18 mouse cellular contexts compared by ENCODE assay signal in the genomic region with DNA sequence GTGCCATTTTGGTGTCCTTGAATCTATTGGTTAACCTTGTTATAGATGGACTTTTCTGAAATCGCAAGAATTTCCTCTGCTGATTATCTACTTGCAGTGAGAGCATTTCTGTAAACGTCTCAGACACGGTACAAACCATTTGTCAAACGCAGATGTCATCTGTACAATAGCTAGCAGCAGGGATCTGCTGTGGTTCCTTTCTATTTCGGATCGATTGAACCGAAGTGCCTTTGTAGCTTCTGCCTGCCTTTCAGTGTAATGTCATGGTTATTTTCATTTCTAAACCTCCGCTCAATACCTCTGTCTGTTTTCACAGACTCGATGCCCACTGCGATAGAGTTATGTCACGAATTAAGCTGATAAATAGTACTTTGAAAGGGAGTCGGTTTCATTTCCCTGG.
A peak's percentile ranks its signal among the peaks of the same experiment; 100 is the strongest.
DNase-seq lines count a peak whose midpoint lies in the region; ATAC-seq and TF ChIP-seq lines count a peak whose summit lies in the region.
"Had no signal": no experiment of that assay in that cellular context is flagged by ENCODE, and none has a peak within 500 bp of the region (broad histone marks: within the 10 kb centered on the region; RNA-seq: fewer than 3 reads in every experiment).

No protein-coding gene starts in this region.

- no peak for TF ChIP-seq CTCF in liver, postnatal 0 days (IDR thresholded peaks at IDR 0.05; ENCODE audit: low read depth)

- H3K4me2 ChIP-seq in neural tube, embryonic 15.5 days = peak overlapping the region; percentile 26
- no peak overlapping the region; the same call in 1 of the 2 replicates for H3K4me2 ChIP-seq in liver, postnatal 0 days (ENCODE audit: low read depth, low read length)
- H3K4me2 ChIP-seq: heart, embryonic 13.5 days; limb, embryonic 12.5 days; liver, embryonic 15.5 days had no signal

- peak; percentile 39 for DNase-seq in layer of hippocampus, adult 11-12 months (ENCODE audit: low spot score)
- DNase-seq in layer of hippocampus, adult 9-10 months (ENCODE audit: low spot score) = no peak
- peak; percentile 40 for DNase-seq in hindbrain, embryonic 10.5 days (ENCODE audit: low spot score)
- peak; percentile 13 to 20 for DNase-seq in layer of hippocampus, postnatal 36 days
- DNase-seq in lung, adult 18-20 months = no peak
- DNase-seq in liver, postnatal 0 days = no peak
- DNase-seq: adrenal gland, postnatal 10 days; kidney, adult 9 months; retina, postnatal 1 day; thymus, postnatal 25 days had no signal

- H3K4me1 ChIP-seq in hindbrain, embryonic 10.5 days (replicated peaks) = peaks cover 49% of the 10 kb centered on the region
- no peaks in the 10 kb centered on the region for H3K4me1 ChIP-seq in neural tube, embryonic 15.5 days
- H3K4me1 ChIP-seq in liver, postnatal 0 days (ENCODE audit: insufficient read depth) = no peaks in the 10 kb centered on the region
- H3K4me1 ChIP-seq: heart, embryonic 13.5 days; liver, embryonic 15.5 days had no signal

- 27% methylated on average over 12 of the region's 12 CpGs for WGBS in hindbrain, embryonic 10.5 days
- WGBS in neural tube, embryonic 15.5 days = 21% methylated on average over 12 of the region's 12 CpGs
- WGBS in liver, postnatal 0 days (ENCODE audit: insufficient replicate concordance) = 62% methylated on average over 12 of the region's 12 CpGs

- no peaks in the 10 kb centered on the region for H3K36me3 ChIP-seq in hindbrain, embryonic 10.5 days
- no peaks in the 10 kb centered on the region for H3K36me3 ChIP-seq in neural tube, embryonic 15.5 days
- no peaks in the 10 kb centered on the region for H3K36me3 ChIP-seq in liver, postnatal 0 days (replicated peaks; ENCODE audit: insufficient read depth, low read length)
- H3K36me3 ChIP-seq: heart, embryonic 13.5 days; limb, embryonic 12.5 days; liver, embryonic 15.5 days had no signal

- H3K4me3 ChIP-seq in hindbrain, embryonic 10.5 days = no peak overlapping the region
- H3K4me3 ChIP-seq in neural tube, embryonic 15.5 days (replicated peaks) = no peak overlapping the region
- no peak overlapping the region for H3K4me3 ChIP-seq in liver, postnatal 0 days (ENCODE audit: low read depth, low read length)
- H3K4me3 ChIP-seq: erythroblast, embryonic 14.5 days; heart, embryonic 13.5 days; limb, embryonic 12.5 days; liver, embryonic 15.5 days had no signal

- H3K27me3 ChIP-seq in hindbrain, embryonic 10.5 days (ENCODE audit: insufficient read depth, poor library complexity, severe bottlenecking) = peaks cover 35% of the 10 kb centered on the region
- no peaks in the 10 kb centered on the region for H3K27me3 ChIP-seq in neural tube, embryonic 15.5 days (replicated peaks)
- no peaks in the 10 kb centered on the region for H3K27me3 ChIP-seq in liver, postnatal 0 days (ENCODE audit: insufficient read depth, low read length)
- H3K27me3 ChIP-seq: heart, embryonic 13.5 days; limb, embryonic 12.5 days; liver, embryonic 15.5 days had no signal

- no peaks in the 10 kb centered on the region for H3K9me3 ChIP-seq in hindbrain, embryonic 10.5 days
- no peaks in the 10 kb centered on the region for H3K9me3 ChIP-seq in neural tube, embryonic 15.5 days (replicated peaks)
- H3K9me3 ChIP-seq in liver, postnatal 0 days (ENCODE audit: low read length) = no peaks in the 10 kb centered on the region
- H3K9me3 ChIP-seq: heart, embryonic 13.5 days; limb, embryonic 12.5 days; liver, embryonic 15.5 days had no signal

- peak overlapping the region; percentile 35; the same call in 1 of the 2 replicates for H3K27ac ChIP-seq in hindbrain, embryonic 10.5 days
- H3K27ac ChIP-seq in neural tube, embryonic 15.5 days (replicated peaks) = no peak overlapping the region
- H3K27ac ChIP-seq in liver, postnatal 0 days (ENCODE audit: low read depth) = no peak overlapping the region
- H3K27ac ChIP-seq: heart, embryonic 13.5 days; limb, embryonic 12.5 days; liver, embryonic 15.5 days; macrophage; stomach, postnatal 0 days had no signal

- TF ChIP-seq EP300 in liver, postnatal 0 days (IDR thresholded peaks at IDR 0.05; ENCODE audit: low read depth) = no peak

- no peak for ATAC-seq in neural tube, embryonic 15.5 days (ENCODE audit: low FRiP score)
- no peak for ATAC-seq in liver, postnatal 0 days
- ATAC-seq in activated CD4-positive, CD25-positive, alpha-beta regulatory T cell, adult 4 months = no peak

- no peak overlapping the region for H3K9ac ChIP-seq in neural tube, embryonic 15.5 days (replicated peaks)
- H3K9ac ChIP-seq in liver, postnatal 0 days (replicated peaks) = no peak overlapping the region
- H3K9ac ChIP-seq: heart, embryonic 13.5 days; limb, embryonic 12.5 days; liver, embryonic 15.5 days had no signal

Comparison
In these comparisons a context has a peak if more than half of its experiments do, and no peak if none do; other contexts are left out.
1. DNase-seq: peak in layer of hippocampus, adult 11-12 months (single experiment), hindbrain, embryonic 10.5 days (single experiment) and layer of hippocampus, postnatal 36 days (2 of 2); none in layer of hippocampus, adult 9-10 months (single experiment), lung, adult 18-20 months (0 of 2) and liver, postnatal 0 days (single experiment).